Mouse (Mus musculus) liver, adult 2 months (tissue): ENCODE data around the gene Ralb. TPM values are rescaled to one million over a fixed set of nuclear protein-coding genes. Genes with fewer than 3 reads are reported as not detected.

Experiments
- DNase-seq: peaks from one replicate; pipeline ENCODE4 v3.0.0-alpha.2; 2011; ENCODE audit warnings: low read depth, low spot score; ENCODE audit errors: extremely low read depth
- H3K27ac ChIP-seq: fragments of 200-500 bp; replicated peaks from 2 replicates; pipeline ENCODE4 v1.5.1; 2012; ENCODE audit warnings: low read depth, mild to moderate bottlenecking, control low read depth, inconsistent platforms, low read length; ENCODE audit not compliant: insufficient read depth
- H3K27me3 ChIP-seq: fragments of 200-500 bp; 2 replicates; pipeline ENCODE4 v1.6.1; 2012; ENCODE audit warnings: mild to moderate bottlenecking, moderate library complexity, low read length, inconsistent platforms; ENCODE audit not compliant: control insufficient read depth, insufficient read depth
- H3K36me3 ChIP-seq: fragments of 200-500 bp; 2 replicates; pipeline ENCODE4 v1.6.1; 2012; ENCODE audit warnings: low read length, inconsistent platforms; ENCODE audit not compliant: control insufficient read depth, insufficient read depth
- H3K4me1 ChIP-seq: fragments of 200-500 bp; 2 replicates; pipeline ENCODE4 v1.6.1; 2011; ENCODE audit warnings: low read length; ENCODE audit not compliant: control insufficient read depth, insufficient read depth
- H3K4me3 ChIP-seq: fragments of 200-500 bp; 2 replicates; pipeline ENCODE4 v1.5.1; 2011; ENCODE audit warnings: low read depth, mild to moderate bottlenecking, control low read depth, low read length, moderate library complexity; ENCODE audit not compliant: insufficient read depth
- H3K79me2 ChIP-seq: fragments of 200-500 bp; 2 replicates; pipeline ENCODE4 v1.6.1; 2012; ENCODE audit warnings: inconsistent platforms, mild to moderate bottlenecking, low read length, moderate library complexity; ENCODE audit not compliant: control insufficient read depth, insufficient read depth
- H3K9ac ChIP-seq: fragments of 200-500 bp; 2 replicates; pipeline ENCODE4 v1.6.1; 2012; ENCODE audit warnings: low read depth, mild to moderate bottlenecking, control low read depth, inconsistent platforms, low read length
- CTCF ChIP-seq: fragments of 200-500 bp; IDR thresholded peaks from 2 replicates; pipeline ENCODE4 v1.5.1; 2011; ENCODE audit warnings: low read depth, low read length, control low read depth
- POLR2A ChIP-seq: fragments of 200-500 bp; IDR thresholded peaks from 2 replicates; pipeline ENCODE4 v1.6.1; 2011; ENCODE audit warnings: low read length, control low read depth; ENCODE audit not compliant: insufficient read depth; ENCODE audit errors: extremely low read depth
- WGBS: fragments of 180-500 bp; shearing (Covaris S2); methylation state at CpG from one replicate; pipeline ENCODE4 v1.1.7; 2018; 5-methylcytosine and 5-hydroxymethylcytosine counted together
- polyA plus RNA-seq: library from polyadenylated mRNA; depleted of rRNA; stranded (reverse); fragments of >200 nt; gene quantifications from 2 replicates; pipeline ENCODE4 v1.2.3, GENCODE M21; 2012
- total RNA-seq: library from RNA; depleted of rRNA; stranded (reverse); fragments of >200 nt; gene quantifications from 2 replicates; pipeline ENCODE4 v1.2.3, GENCODE M21; 2014

Gene Ralb
- total and polyA plus RNA-seq, 2 experiments, result 9.0 to 14.8 TPM

GRCm38 (mm10) chr1:119530941-119531340 is 26.3 kb upstream of the Ralb start:
- peaks cover 6% of the 10 kb centered on the region; the same call in 1 of the 2 replicates for H3K4me1 ChIP-seq
- peaks cover 7% of the 10 kb centered on the region for H3K36me3 ChIP-seq
- WGBS, result 86% methylated on average over 13 of the region's 13 CpGs
- no peak overlapping the region for H3K4me3 ChIP-seq
- no peak overlapping the region for H3K9ac ChIP-seq
- no peak for TF ChIP-seq CTCF
- no peak for TF ChIP-seq POLR2A
- no peak overlapping the region for H3K27ac ChIP-seq
- no peak for DNase-seq
- no peaks in the 10 kb centered on the region for H3K27me3 ChIP-seq
- H3K79me2 ChIP-seq, result peaks cover 6% of the 10 kb centered on the region; the same call in 1 of the 2 replicates

GRCm38 (mm10) chr1:119525689-119526591 is 21.3 kb upstream of the Ralb start, which contains the start of gene Tmem185b:
TSS of gene Tmem185b (plus strand) at chr1:119526160.
- Histone ChIP-seq H3K79me2 (peaks cover 11% of the 10 kb centered on the region; the same call in 1 of the 2 replicates), H3K4me1 (peaks cover 23% of the 10 kb centered on the region), H3K36me3 (peaks cover 7% of the 10 kb centered on the region), H3K27me3 (no peaks in the 10 kb centered on the region), H3K9ac (peak within 1 kb of the TSS; percentile 95), H3K4me3 (peak within 1 kb of the TSS; percentile 80), H3K27ac (peak within 1 kb of the TSS; percentile 79)
- WGBS, result 1% methylated on average over 82 of the region's 82 CpGs
- peak; percentile 70 for DNase-seq
- TF ChIP-seq POLR2A (peak; percentile 71; the same call in 1 of the 2 replicates), CTCF (no peak)

GRCm38 (mm10) chr1:119525004-119525444 is 20.4 kb upstream of the Ralb start:
- WGBS, result 15% methylated on average over 5 of the region's 5 CpGs
- TF ChIP-seq CTCF (no peak), POLR2A (no peak)
- Histone ChIP-seq H3K4me1 (peaks cover 23% of the 10 kb centered on the region), H3K9ac (no peak overlapping the region), H3K4me3 (no peak overlapping the region), H3K27ac (no peak overlapping the region), H3K27me3 (no peaks in the 10 kb centered on the region), H3K79me2 (peaks cover 11% of the 10 kb centered on the region; the same call in 1 of the 2 replicates), H3K36me3 (peaks cover 7% of the 10 kb centered on the region)
- DNase-seq, result no peak

- no peak for TF ChIP-seq POLR2A
- no peak for TF ChIP-seq CTCF
- peaks cover 7% of the 10 kb centered on the region for H3K36me3 ChIP-seq
- H3K27me3 ChIP-seq, result no peaks in the 10 kb centered on the region
- H3K4me3 ChIP-seq, result no peak overlapping the region
- 85% methylated on average over 7 of the region's 7 CpGs for WGBS
- no peak overlapping the region for H3K27ac ChIP-seq
- no peak for DNase-seq
- H3K4me1 ChIP-seq, result peaks cover 28% of the 10 kb centered on the region
- H3K79me2 ChIP-seq, result peaks cover 11% of the 10 kb centered on the region; the same call in 1 of the 2 replicates
- H3K9ac ChIP-seq, result no peak overlapping the region
Observed at GRCm38 (mm10) chr1:119523826-119524225, 19.2 kb upstream of the Ralb start.

GRCm38 (mm10) chr1:119523369-119523768 is 18.8 kb upstream of the Ralb start:
- WGBS, result 75% methylated on average over 7 of the region's 7 CpGs
- Histone ChIP-seq H3K79me2 (peaks cover 11% of the 10 kb centered on the region; the same call in 1 of the 2 replicates), H3K36me3 (peaks cover 6% of the 10 kb centered on the region), H3K4me3 (no peak overlapping the region), H3K9ac (no peak overlapping the region), H3K27me3 (no peaks in the 10 kb centered on the region), H3K4me1 (peaks cover 28% of the 10 kb centered on the region), H3K27ac (no peak overlapping the region)
- TF ChIP-seq CTCF (no peak), POLR2A (no peak)
- DNase-seq, result no peak
